Mouse (Mus musculus): ENCODE data around the gene Cds1. TPM values are rescaled to one million over a fixed set of nuclear protein-coding genes. Genes with fewer than 3 reads are reported as not detected.

Cds1 gene
- polyA plus RNA-seq, 1 experiment from 2014 or later = 0.23 TPM

- Histone ChIP-seq H3K4me3 (ENCODE audit: low read depth, low read length) (no peak overlapping the region), H3K4me2 (no peak overlapping the region)
- 22% methylated on average over 6 of the region's 6 CpGs for WGBS
Measured at GRCm38 (mm10) chr5:101766248-101766647, 1.3 kb downstream of the Cds1 start.

DNA sequence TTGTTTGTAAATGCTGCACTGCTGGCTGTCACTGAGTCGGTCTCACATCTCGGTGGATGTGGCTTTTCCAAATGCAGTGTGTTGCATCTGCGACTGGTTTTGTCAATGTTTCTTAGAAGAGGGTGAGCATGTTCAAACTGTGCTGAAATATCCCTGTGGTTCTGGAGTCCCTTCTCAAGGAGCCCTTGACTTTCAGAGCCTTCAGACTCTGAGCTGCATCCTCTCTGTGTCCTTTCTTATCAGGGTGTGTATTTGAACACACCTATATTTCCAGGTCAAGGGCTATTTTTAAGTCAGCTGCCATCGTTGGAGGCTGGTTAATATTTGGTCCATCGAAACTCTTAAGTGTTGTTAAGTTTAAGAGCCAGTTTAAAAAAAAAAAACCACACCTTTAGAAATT lies 2.2 kb downstream of the Cds1 start:
- ATAC-seq (replicated peaks; ENCODE audit: low FRiP score) (no peak), DNase-seq (ENCODE audit: low spot score) (no peak)
- no peaks in the 10 kb centered on the region for H3K36me3 ChIP-seq (ENCODE audit: control insufficient read depth, insufficient read depth, low read length)
- H3K4me3 ChIP-seq (ENCODE audit: low read depth, low read length) = no peak overlapping the region
- 64% methylated on average over 5 of the region's 5 CpGs for WGBS
- no peak overlapping the region for H3K27ac ChIP-seq (ENCODE audit: low read depth, low read length)
- no peak overlapping the region for H3K4me2 ChIP-seq
- H3K9me3 ChIP-seq (ENCODE audit: control insufficient read depth, low read length) = no peaks in the 10 kb centered on the region
- H3K9ac ChIP-seq (ENCODE audit: low read depth, low read length) = no peak overlapping the region
- H3K27me3 ChIP-seq (replicated peaks; ENCODE audit: control insufficient read depth, insufficient read depth, low read length) = peaks cover 63% of the 10 kb centered on the region
- H3K4me1 ChIP-seq (replicated peaks; ENCODE audit: control insufficient read depth, insufficient read depth, low read length) = 0 out of 2 replicates have a peak, but pooled peaks cover 2% of the 10 kb centered on the region

More at GRCm38 (mm10) chr5:101766248-101766647, 1.3 kb downstream of the Cds1 start:
- Histone ChIP-seq H3K27me3 (replicated peaks; ENCODE audit: control insufficient read depth, insufficient read depth, low read length) (peaks cover 63% of the 10 kb centered on the region), H3K9me3 (ENCODE audit: control insufficient read depth, low read length) (no peaks in the 10 kb centered on the region), H3K4me1 (replicated peaks; ENCODE audit: control insufficient read depth, insufficient read depth, low read length) (0 out of 2 replicates have a peak, but pooled peaks cover 2% of the 10 kb centered on the region), H3K36me3 (ENCODE audit: control insufficient read depth, insufficient read depth, low read length) (no peaks in the 10 kb centered on the region), H3K27ac (ENCODE audit: low read depth, low read length) (no peak overlapping the region), H3K9ac (ENCODE audit: low read depth, low read length) (no peak overlapping the region)
- DNase-seq (ENCODE audit: low spot score) (no peak), ATAC-seq (replicated peaks; ENCODE audit: low FRiP score) (no peak)

- no peak overlapping the region for H3K27ac ChIP-seq (ENCODE audit: low read depth, low read length)
- 0 out of 2 replicates have a peak, but pooled peaks cover 2% of the 10 kb centered on the region for H3K4me1 ChIP-seq (replicated peaks; ENCODE audit: control insufficient read depth, insufficient read depth, low read length)
- H3K9me3 ChIP-seq (ENCODE audit: control insufficient read depth, low read length) = no peaks in the 10 kb centered on the region
- peaks cover 63% of the 10 kb centered on the region for H3K27me3 ChIP-seq (replicated peaks; ENCODE audit: control insufficient read depth, insufficient read depth, low read length)
- H3K4me2 ChIP-seq = no peak overlapping the region
- H3K4me3 ChIP-seq (ENCODE audit: low read depth, low read length) = no peak overlapping the region
- DNase-seq (ENCODE audit: low spot score) (no peak), ATAC-seq (replicated peaks; ENCODE audit: low FRiP score) (no peak)
- H3K9ac ChIP-seq (ENCODE audit: low read depth, low read length) = no peak overlapping the region
- no peaks in the 10 kb centered on the region for H3K36me3 ChIP-seq (ENCODE audit: control insufficient read depth, insufficient read depth, low read length)
- WGBS = 78% methylated on average over 6 of the region's 6 CpGs
Measured at GRCm38 (mm10) chr5:101767486-101767885, 2.6 kb downstream of the Cds1 start.

- H3K4me3 ChIP-seq (ENCODE audit: low read depth, low read length) = no peak overlapping the region
- no peaks in the 10 kb centered on the region for H3K36me3 ChIP-seq (ENCODE audit: control insufficient read depth, insufficient read depth, low read length)
- ATAC-seq (replicated peaks; ENCODE audit: low FRiP score) (no peak), DNase-seq (ENCODE audit: low spot score) (no peak)
- H3K4me2 ChIP-seq = no peak overlapping the region
- 0 out of 2 replicates have a peak, but pooled peaks cover 2% of the 10 kb centered on the region for H3K4me1 ChIP-seq (replicated peaks; ENCODE audit: control insufficient read depth, insufficient read depth, low read length)
- 87% methylated on average over 7 of the region's 7 CpGs for WGBS
- no peak overlapping the region for H3K9ac ChIP-seq (ENCODE audit: low read depth, low read length)
- H3K27me3 ChIP-seq (replicated peaks; ENCODE audit: control insufficient read depth, insufficient read depth, low read length) = peaks cover 57% of the 10 kb centered on the region
- no peak overlapping the region for H3K27ac ChIP-seq (ENCODE audit: low read depth, low read length)
- no peaks in the 10 kb centered on the region for H3K9me3 ChIP-seq (ENCODE audit: control insufficient read depth, low read length)
Measured at GRCm38 (mm10) chr5:101768558-101768957, 3.6 kb downstream of the Cds1 start.

DNA sequence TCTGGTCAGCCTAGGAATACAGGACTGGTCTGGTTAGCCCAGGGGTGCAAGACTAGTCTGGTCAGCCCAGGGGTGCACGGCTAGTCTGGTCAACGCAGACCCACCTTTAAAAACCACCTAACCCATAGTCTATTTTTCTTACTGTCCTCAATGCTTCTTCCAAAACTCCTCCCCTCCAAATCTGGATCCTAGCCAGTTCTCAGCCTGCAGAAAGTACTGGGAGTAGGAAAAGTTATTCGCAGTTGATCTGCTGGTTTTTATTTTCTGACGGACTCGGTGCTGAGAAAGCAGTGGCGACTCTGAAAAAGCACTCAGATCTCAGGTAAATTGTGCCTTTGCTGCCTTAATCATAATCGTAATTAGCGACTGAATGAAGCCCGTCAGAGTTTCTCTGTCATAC lies 7.7 kb downstream of the Cds1 start:
- Histone ChIP-seq H3K36me3 (ENCODE audit: control insufficient read depth, insufficient read depth, low read length) (no peaks in the 10 kb centered on the region), H3K9ac (ENCODE audit: low read depth, low read length) (no peak overlapping the region), H3K27ac (ENCODE audit: low read depth, low read length) (no peak overlapping the region), H3K27me3 (replicated peaks; ENCODE audit: control insufficient read depth, insufficient read depth, low read length) (peaks cover 19% of the 10 kb centered on the region), H3K4me1 (replicated peaks; ENCODE audit: control insufficient read depth, insufficient read depth, low read length) (no peaks in the 10 kb centered on the region), H3K4me2 (no peak overlapping the region), H3K9me3 (ENCODE audit: control insufficient read depth, low read length) (no peaks in the 10 kb centered on the region), H3K4me3 (ENCODE audit: low read depth, low read length) (no peak overlapping the region)
- ATAC-seq (replicated peaks; ENCODE audit: low FRiP score) (no peak), DNase-seq (ENCODE audit: low spot score) (no peak)
- WGBS = 88% methylated on average over 9 of the region's 9 CpGs

DNA sequence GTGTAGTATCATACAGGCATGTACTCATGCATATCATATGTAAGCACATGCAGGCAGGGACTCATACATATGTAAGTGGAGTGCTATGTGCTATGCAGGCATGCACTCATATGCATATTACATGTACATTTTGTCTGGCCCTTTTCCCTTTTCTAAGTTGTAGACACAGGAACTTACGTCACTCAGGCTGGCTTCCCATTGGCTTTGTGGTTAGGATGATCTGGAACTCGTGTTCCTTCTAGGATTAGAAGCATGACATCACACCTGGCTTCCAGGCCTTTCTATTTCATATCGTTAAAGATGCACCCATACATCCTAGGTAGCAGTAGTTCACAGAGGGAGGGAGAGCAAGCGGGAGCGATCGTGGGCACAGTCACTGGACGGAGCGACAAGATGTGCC lies 10.3 kb downstream of the Cds1 start:
- DNase-seq (ENCODE audit: low spot score) = no peak

GRCm38 (mm10) chr5:101776528-101776927 lies 11.6 kb downstream of the Cds1 start:
- H3K27ac ChIP-seq (ENCODE audit: low read depth, low read length) = no peak overlapping the region
- H3K4me3 ChIP-seq (ENCODE audit: low read depth, low read length) = no peak overlapping the region
- H3K9ac ChIP-seq (ENCODE audit: low read depth, low read length) = no peak overlapping the region
- WGBS = 78% methylated on average over 8 of the region's 8 CpGs
- no peaks in the 10 kb centered on the region for H3K4me1 ChIP-seq (replicated peaks; ENCODE audit: control insufficient read depth, insufficient read depth, low read length)
- H3K9me3 ChIP-seq (ENCODE audit: control insufficient read depth, low read length) = no peaks in the 10 kb centered on the region
- no peak for DNase-seq (ENCODE audit: low spot score)
- H3K27me3 ChIP-seq (replicated peaks; ENCODE audit: control insufficient read depth, insufficient read depth, low read length) = peaks cover 7% of the 10 kb centered on the region
- H3K4me2 ChIP-seq = no peak overlapping the region
- ATAC-seq (replicated peaks; ENCODE audit: low FRiP score) = no peak
- H3K36me3 ChIP-seq (ENCODE audit: control insufficient read depth, insufficient read depth, low read length) = no peaks in the 10 kb centered on the region

More for the DNA sequence above, 10.3 kb downstream of the Cds1 start:
- no peaks in the 10 kb centered on the region for H3K4me1 ChIP-seq (replicated peaks; ENCODE audit: control insufficient read depth, insufficient read depth, low read length)
- no peaks in the 10 kb centered on the region for H3K36me3 ChIP-seq (ENCODE audit: control insufficient read depth, insufficient read depth, low read length)
- H3K9ac ChIP-seq (ENCODE audit: low read depth, low read length) = no peak overlapping the region
- H3K4me2 ChIP-seq = no peak overlapping the region
- WGBS = 82% methylated on average over 8 of the region's 8 CpGs
- no peak overlapping the region for H3K4me3 ChIP-seq (ENCODE audit: low read depth, low read length)
- H3K27ac ChIP-seq (ENCODE audit: low read depth, low read length) = no peak overlapping the region
- ATAC-seq (replicated peaks; ENCODE audit: low FRiP score) = no peak
- H3K27me3 ChIP-seq (replicated peaks; ENCODE audit: control insufficient read depth, insufficient read depth, low read length) = peaks cover 11% of the 10 kb centered on the region
- no peaks in the 10 kb centered on the region for H3K9me3 ChIP-seq (ENCODE audit: control insufficient read depth, low read length)

- no peaks in the 10 kb centered on the region for H3K27me3 ChIP-seq (replicated peaks; ENCODE audit: control insufficient read depth, insufficient read depth, low read length)
- H3K9me3 ChIP-seq (ENCODE audit: control insufficient read depth, low read length) = no peaks in the 10 kb centered on the region
- no peak overlapping the region for H3K9ac ChIP-seq (ENCODE audit: low read depth, low read length)
- H3K4me1 ChIP-seq (replicated peaks; ENCODE audit: control insufficient read depth, insufficient read depth, low read length) = no peaks in the 10 kb centered on the region
- no peak overlapping the region for H3K27ac ChIP-seq (ENCODE audit: low read depth, low read length)
- no peak overlapping the region for H3K4me3 ChIP-seq (ENCODE audit: low read depth, low read length)
- WGBS = 88% methylated on average over 15 of the region's 15 CpGs
- H3K4me2 ChIP-seq = no peak overlapping the region
- no peaks in the 10 kb centered on the region for H3K36me3 ChIP-seq (ENCODE audit: control insufficient read depth, insufficient read depth, low read length)
- DNase-seq (ENCODE audit: low spot score) = no peak
- no peak for ATAC-seq (replicated peaks; ENCODE audit: low FRiP score)
Measured at GRCm38 (mm10) chr5:101779376-101779863, 14.5 kb downstream of the Cds1 start.

DNA sequence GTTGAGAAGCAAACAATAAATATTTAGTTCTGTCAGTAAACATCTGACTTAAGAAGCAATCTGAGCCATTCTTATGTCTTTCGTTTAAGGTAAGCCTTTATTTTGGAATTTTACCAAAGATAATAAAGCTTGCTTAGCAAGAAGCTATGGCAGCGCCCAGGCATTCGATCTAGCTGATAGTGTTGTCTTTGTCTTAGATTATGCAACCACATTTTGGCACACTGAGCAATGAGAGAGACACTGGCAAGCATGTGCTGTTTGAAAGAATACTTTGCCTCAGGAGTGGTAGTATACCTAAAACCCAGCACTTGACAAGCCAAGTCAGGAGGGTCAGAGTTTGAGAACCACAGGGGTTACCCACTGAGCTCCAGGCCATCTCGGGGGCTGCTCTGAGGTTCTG lies 16.0 kb downstream of the Cds1 start:
- Histone ChIP-seq H3K27me3 (replicated peaks; ENCODE audit: control insufficient read depth, insufficient read depth, low read length) (no peaks in the 10 kb centered on the region), H3K4me1 (replicated peaks; ENCODE audit: control insufficient read depth, insufficient read depth, low read length) (no peaks in the 10 kb centered on the region), H3K36me3 (ENCODE audit: control insufficient read depth, insufficient read depth, low read length) (no peaks in the 10 kb centered on the region), H3K9ac (ENCODE audit: low read depth, low read length) (no peak overlapping the region), H3K4me3 (ENCODE audit: low read depth, low read length) (no peak overlapping the region), H3K27ac (ENCODE audit: low read depth, low read length) (no peak overlapping the region), H3K9me3 (ENCODE audit: control insufficient read depth, low read length) (no peaks in the 10 kb centered on the region), H3K4me2 (no peak overlapping the region)
- 82% methylated on average over 4 of the region's 4 CpGs for WGBS
- ATAC-seq (replicated peaks; ENCODE audit: low FRiP score) (no peak), DNase-seq (ENCODE audit: low spot score) (no peak)
